11 mouse cellular contexts compared by ENCODE assay signal in genomic region chr4:127985874-127986273, GRCm38 (mm10). TPM values are rescaled to one million over a fixed set of nuclear protein-coding genes. Genes with fewer than 3 reads are reported as not detected.
DNase-seq lines count a peak whose midpoint lies in the region; ATAC-seq lines count a peak whose summit lies in the region.
"Had no signal": no experiment of that assay in that cellular context is flagged by ENCODE, and none has a peak within 500 bp of the region (broad histone marks: within the 10 kb centered on the region; RNA-seq: fewer than 3 reads in every experiment).

No protein-coding gene starts in this region.

- H3K27ac ChIP-seq in embryonic facial prominence, embryonic 14.5 days (replicated peaks; ENCODE audit: low read depth, low read length) = no peak overlapping the region
- H3K27ac ChIP-seq in forebrain, embryonic 16.5 days (ENCODE audit: low read length) = peak overlapping the region; percentile 77
- H3K27ac ChIP-seq in neural tube, embryonic 15.5 days (replicated peaks) = peak overlapping the region; percentile 90

- H3K4me3 ChIP-seq in embryonic facial prominence, embryonic 14.5 days (ENCODE audit: low read depth, low read length) = no peak overlapping the region
- peak overlapping the region; percentile 81; the same call in 1 of the 2 replicates for H3K4me3 ChIP-seq in forebrain, embryonic 16.5 days (replicated peaks; ENCODE audit: low read length)
- peak overlapping the region; percentile 72 for H3K4me3 ChIP-seq in neural tube, embryonic 15.5 days (replicated peaks)

- no peaks in the 10 kb centered on the region; the same call in 1 of the 2 replicates for H3K4me1 ChIP-seq in embryonic facial prominence, embryonic 14.5 days (ENCODE audit: control insufficient read depth, insufficient read depth, low read length)
- H3K4me1 ChIP-seq in forebrain, embryonic 16.5 days (replicated peaks; ENCODE audit: control insufficient read depth, insufficient read depth, low read length) = peaks cover 25% of the 10 kb centered on the region
- peaks cover 40% of the 10 kb centered on the region for H3K4me1 ChIP-seq in neural tube, embryonic 15.5 days

- peaks cover 66% of the 10 kb centered on the region for H3K27me3 ChIP-seq in embryonic facial prominence, embryonic 14.5 days (replicated peaks; ENCODE audit: control insufficient read depth, insufficient read depth, low read length)
- no peaks in the 10 kb centered on the region for H3K27me3 ChIP-seq in forebrain, embryonic 16.5 days (replicated peaks; ENCODE audit: control insufficient read depth, insufficient read depth, low read length)
- H3K27me3 ChIP-seq in neural tube, embryonic 15.5 days (replicated peaks) = peaks cover 6% of the 10 kb centered on the region; the same call in 1 of the 2 replicates
- H3K27me3 ChIP-seq: Patski had no signal

- H3K9me3 ChIP-seq in embryonic facial prominence, embryonic 14.5 days (ENCODE audit: control insufficient read depth, low read length) = no peaks in the 10 kb centered on the region
- H3K9me3 ChIP-seq in forebrain, embryonic 16.5 days (ENCODE audit: control insufficient read depth, low read length) = no peaks in the 10 kb centered on the region
- no peaks in the 10 kb centered on the region for H3K9me3 ChIP-seq in neural tube, embryonic 15.5 days (replicated peaks)

- intact Hi-C loops in left cerebral cortex, postnatal 10 days (cut with DNase I) = loop anchor here (5.0 to 10.0 kb wide), 2 partner anchors 449 to 611 kb away; no protein-coding TSS in a partner anchor

- no peak overlapping the region for H3K4me2 ChIP-seq in embryonic facial prominence, embryonic 14.5 days (ENCODE audit: low read depth, low read length)
- peak overlapping the region; percentile 86 for H3K4me2 ChIP-seq in forebrain, embryonic 16.5 days (ENCODE audit: low read length)
- H3K4me2 ChIP-seq in neural tube, embryonic 15.5 days = peak overlapping the region; percentile 67

- H3K36me3 ChIP-seq in embryonic facial prominence, embryonic 14.5 days (ENCODE audit: control insufficient read depth, insufficient read depth, low read length) = no peaks in the 10 kb centered on the region
- no peaks in the 10 kb centered on the region for H3K36me3 ChIP-seq in forebrain, embryonic 16.5 days (ENCODE audit: control insufficient read depth, insufficient read depth)
- no peaks in the 10 kb centered on the region for H3K36me3 ChIP-seq in neural tube, embryonic 15.5 days

- DNase-seq in embryonic facial prominence, embryonic 14.5 days (ENCODE audit: low spot score) = no peak
- peak; percentile 77 to 80 for DNase-seq in left cerebral cortex, postnatal 10 days (ENCODE audit: extremely low spot score in 1 of 2, low spot score in 2 of 2)
- DNase-seq in kidney, adult 8-10 months = no peak
- DNase-seq in adrenal gland, postnatal 10 days = no peak
- DNase-seq: lung, postnatal 10 days had no signal

- 11% methylated on average over 10 of the region's 10 CpGs for WGBS in embryonic facial prominence, embryonic 14.5 days
- 5% methylated on average over 10 of the region's 10 CpGs for WGBS in forebrain, embryonic 16.5 days
- WGBS in neural tube, embryonic 15.5 days = 16% methylated on average over 10 of the region's 10 CpGs

- H3K9ac ChIP-seq in embryonic facial prominence, embryonic 14.5 days (ENCODE audit: low read depth, low read length) = no peak overlapping the region
- peak overlapping the region; percentile 33 for H3K9ac ChIP-seq in forebrain, embryonic 16.5 days (replicated peaks; ENCODE audit: low read depth, low read length)
- no peak overlapping the region for H3K9ac ChIP-seq in neural tube, embryonic 15.5 days (replicated peaks)

- ATAC-seq in embryonic facial prominence, embryonic 14.5 days (ENCODE audit: low read depth) = peak; percentile 26; the same call in 1 of the 2 replicates
- peak; percentile 81 for ATAC-seq in forebrain, embryonic 16.5 days
- peak; percentile 54 for ATAC-seq in neural tube, embryonic 15.5 days (ENCODE audit: low FRiP score)
- no peak for ATAC-seq in CD4-positive, CD25-positive, alpha-beta regulatory T cell, adult 4 months
- ATAC-seq: Patski had no signal

RNA-seq across cellular contexts. Expression of gene Csmd2, which starts 1.8 kb away (rescaled TPM):
- polyA plus RNA-seq in embryonic facial prominence, embryonic 14.5 days (2014; fragmentation: Nextera tagmentation; extraction: Ambion mirVana) = 0.24 and 0.45 TPM in 2 replicates
- polyA plus RNA-seq in forebrain, embryonic 16.5 days (2015; fragmentation: Nextera tagmentation; extraction: Ambion mirVana) = 7.6 and 11.2 TPM in 2 replicates
- total RNA-seq in left cerebral cortex, postnatal 10 days (2021) = 10 to 100 TPM; 63.8 to 65.5 TPM
- 10.2 and 12.7 TPM in 2 replicates for polyA plus RNA-seq in neural tube, embryonic 15.5 days (2015; fragmentation: Nextera tagmentation; extraction: Ambion mirVana)
- not detected for polyA plus RNA-seq in CD4-positive, CD25-positive, alpha-beta regulatory T cell, adult 4 months (2017; shearing (Covaris generic))
- total RNA-seq in adrenal gland, postnatal 10 days (2021) = 1 to 10 TPM in 1 of 2 experiments, under 1 TPM in 1; 0.93 to 2.4 TPM
- polyA plus RNA-seq: urinary bladder, adult 2 months had no signal

RNA-seq across cellular contexts. Expression of gene CK137956, which starts 15.1 kb away (rescaled TPM):
- polyA plus RNA-seq in embryonic facial prominence, embryonic 14.5 days (2014; fragmentation: Nextera tagmentation; extraction: Ambion mirVana) = 0.07 TPM in 1 of 2 replicates, not detected in the other
- 0.37 and 0.58 TPM in 2 replicates for polyA plus RNA-seq in forebrain, embryonic 16.5 days (2015; fragmentation: Nextera tagmentation; extraction: Ambion mirVana)
- 1 to 10 TPM; 3.9 to 4.2 TPM for total RNA-seq in left cerebral cortex, postnatal 10 days (2021)
- polyA plus RNA-seq in neural tube, embryonic 15.5 days (2015; fragmentation: Nextera tagmentation; extraction: Ambion mirVana) = 1.4 and 2.0 TPM in 2 replicates
- not detected for polyA plus RNA-seq in CD4-positive, CD25-positive, alpha-beta regulatory T cell, adult 4 months (2017; shearing (Covaris generic))
- total RNA-seq in adrenal gland, postnatal 10 days (2021) = not detected
- polyA plus RNA-seq: heart, embryonic 16.5 days; Patski; urinary bladder, adult 2 months had no signal

Comparison
In these comparisons a context has a peak if more than half of its experiments do, and no peak if none do; other contexts are left out.
1. DNase-seq: peak in left cerebral cortex, postnatal 10 days (2 of 2); none in embryonic facial prominence, embryonic 14.5 days (single experiment), kidney, adult 8-10 months (0 of 2) and adrenal gland, postnatal 10 days (single experiment).